Mouse (Mus musculus): ENCODE measurements around the gene Atcay. TPM values are rescaled to one million over a fixed set of nuclear protein-coding genes. Genes with fewer than 3 reads are reported as not detected.
"Not testable (repeated sequence)": the region's sequence is repeated elsewhere in the genome, so short reads cannot be mapped to it uniquely, and the experiment has no call there.

The Atcay gene
- polyA plus RNA-seq, 1 experiment from 2014 or later = 1.5 TPM

- ATAC-seq; H3K36me3 ChIP-seq (ENCODE audit: control insufficient read depth, insufficient read depth, low read length); H3K9ac ChIP-seq (ENCODE audit: low read depth, low read length); H3K27me3 ChIP-seq (replicated peaks; ENCODE audit: control insufficient read depth, insufficient read depth, low read length); H3K4me2 ChIP-seq (ENCODE audit: low read depth, low read length); H3K4me3 ChIP-seq (ENCODE audit: low read length); H3K9me3 ChIP-seq (ENCODE audit: control insufficient read depth, low read length): not testable (repeated sequence)
- H3K4me1 ChIP-seq (ENCODE audit: control insufficient read depth, insufficient read depth, low read length) = peaks cover 33% of the 10 kb centered on the region
- WGBS = 37% methylated on average over 7 of the region's 14 CpGs
- 0 out of 2 replicates have a peak overlapping the region, but pooled peaks have one; percentile 6 for H3K27ac ChIP-seq (ENCODE audit: low read length)
Measured at GRCm38 (mm10) chr10:81169411-81169900, 61.2 kb downstream of the Atcay start.

GRCm38 (mm10) chr10:81168521-81169244 is 62.0 kb downstream of the Atcay start:
- ATAC-seq = peak; percentile 39
- Histone ChIP-seq H3K9me3 (ENCODE audit: control insufficient read depth, low read length) (no peaks in the 10 kb centered on the region), H3K9ac (ENCODE audit: low read depth, low read length) (peak overlapping the region; percentile 71), H3K27me3 (replicated peaks; ENCODE audit: control insufficient read depth, insufficient read depth, low read length) (no peaks in the 10 kb centered on the region), H3K4me1 (ENCODE audit: control insufficient read depth, insufficient read depth, low read length) (peaks cover 29% of the 10 kb centered on the region), H3K36me3 (ENCODE audit: control insufficient read depth, insufficient read depth, low read length) (peaks cover 3% of the 10 kb centered on the region; the same call in 1 of the 2 replicates), H3K27ac (ENCODE audit: low read length) (peak overlapping the region; percentile 84), H3K4me2 (ENCODE audit: low read depth, low read length) (peak overlapping the region; percentile 81), H3K4me3 (ENCODE audit: low read length) (peak overlapping the region; percentile 55)
- WGBS = 2% methylated on average over 29 of the region's 29 CpGs

GRCm38 (mm10) chr10:81168087-81168431 is 62.6 kb downstream of the Atcay start:
- no peaks in the 10 kb centered on the region for H3K9me3 ChIP-seq (ENCODE audit: control insufficient read depth, low read length)
- H3K27ac ChIP-seq (ENCODE audit: low read length) = peak overlapping the region; percentile 84
- ATAC-seq = peak; percentile 65
- H3K4me3 ChIP-seq (ENCODE audit: low read length) = peak overlapping the region; percentile 55
- peak overlapping the region; percentile 81 for H3K4me2 ChIP-seq (ENCODE audit: low read depth, low read length)
- peak overlapping the region; percentile 71 for H3K9ac ChIP-seq (ENCODE audit: low read depth, low read length)
- peaks cover 3% of the 10 kb centered on the region; the same call in 1 of the 2 replicates for H3K36me3 ChIP-seq (ENCODE audit: control insufficient read depth, insufficient read depth, low read length)
- peaks cover 23% of the 10 kb centered on the region for H3K4me1 ChIP-seq (ENCODE audit: control insufficient read depth, insufficient read depth, low read length)
- no peaks in the 10 kb centered on the region for H3K27me3 ChIP-seq (replicated peaks; ENCODE audit: control insufficient read depth, insufficient read depth, low read length)
- WGBS = 5% methylated on average over 5 of the region's 5 CpGs

GRCm38 (mm10) chr10:81167200-81168086 is 63.2 kb downstream of the Atcay start, which contains the start of gene Pias4:
Pias4 (minus strand) TSS chr10:81167923.
- peaks cover 27% of the 10 kb centered on the region for H3K4me1 ChIP-seq (ENCODE audit: control insufficient read depth, insufficient read depth, low read length)
- peak; percentile 89 for ATAC-seq
- H3K4me3 ChIP-seq (ENCODE audit: low read length) = peak within 1 kb of the TSS; percentile 92
- under 1% methylated on average over 58 of the region's 64 CpGs for WGBS
- H3K27me3 ChIP-seq (replicated peaks; ENCODE audit: control insufficient read depth, insufficient read depth, low read length) = no peaks in the 10 kb centered on the region
- H3K9ac ChIP-seq (ENCODE audit: low read depth, low read length) = peak within 1 kb of the TSS; percentile 88
- peak within 1 kb of the TSS; percentile 81 for H3K4me2 ChIP-seq (ENCODE audit: low read depth, low read length)
- no peaks in the 10 kb centered on the region for H3K9me3 ChIP-seq (ENCODE audit: control insufficient read depth, low read length)
- peaks cover 6% of the 10 kb centered on the region; the same call in 1 of the 2 replicates for H3K36me3 ChIP-seq (ENCODE audit: control insufficient read depth, insufficient read depth, low read length)
- peak within 1 kb of the TSS; percentile 84 for H3K27ac ChIP-seq (ENCODE audit: low read length)

- Histone ChIP-seq H3K36me3 (ENCODE audit: control insufficient read depth, insufficient read depth, low read length) (peaks cover 6% of the 10 kb centered on the region; the same call in 1 of the 2 replicates), H3K27me3 (replicated peaks; ENCODE audit: control insufficient read depth, insufficient read depth, low read length) (no peaks in the 10 kb centered on the region), H3K9me3 (ENCODE audit: control insufficient read depth, low read length) (no peaks in the 10 kb centered on the region), H3K9ac (ENCODE audit: low read depth, low read length) (no peak overlapping the region), H3K4me2 (ENCODE audit: low read depth, low read length) (no peak overlapping the region), H3K27ac (ENCODE audit: low read length) (no peak overlapping the region), H3K4me1 (ENCODE audit: control insufficient read depth, insufficient read depth, low read length) (peaks cover 31% of the 10 kb centered on the region), H3K4me3 (ENCODE audit: low read length) (no peak overlapping the region)
- no peak for ATAC-seq
- WGBS = 73% methylated on average over 8 of the region's 8 CpGs
Measured at GRCm38 (mm10) chr10:81165118-81165517, 65.5 kb downstream of the Atcay start.

- H3K27me3 ChIP-seq (replicated peaks; ENCODE audit: control insufficient read depth, insufficient read depth, low read length) = no peaks in the 10 kb centered on the region
- no peak overlapping the region for H3K4me3 ChIP-seq (ENCODE audit: low read length)
- H3K36me3 ChIP-seq (ENCODE audit: control insufficient read depth, insufficient read depth, low read length) = peaks cover 17% of the 10 kb centered on the region
- ATAC-seq = 0 out of 2 replicates have a peak, but pooled peaks have one; percentile 11
- H3K4me1 ChIP-seq (ENCODE audit: control insufficient read depth, insufficient read depth, low read length) = peaks cover 37% of the 10 kb centered on the region
- H3K4me2 ChIP-seq (ENCODE audit: low read depth, low read length) = no peak overlapping the region
- no peak overlapping the region for H3K9ac ChIP-seq (ENCODE audit: low read depth, low read length)
- H3K9me3 ChIP-seq (ENCODE audit: control insufficient read depth, low read length) = no peaks in the 10 kb centered on the region
- 66% methylated on average over 2 of the region's 2 CpGs for WGBS
- H3K27ac ChIP-seq (ENCODE audit: low read length) = no peak overlapping the region
Measured at GRCm38 (mm10) chr10:81162318-81162652, 68.3 kb downstream of the Atcay start.

GRCm38 (mm10) chr10:81161602-81162317 is 68.9 kb downstream of the Atcay start:
- Histone ChIP-seq H3K27me3 (replicated peaks; ENCODE audit: control insufficient read depth, insufficient read depth, low read length) (no peaks in the 10 kb centered on the region), H3K9ac (ENCODE audit: low read depth, low read length) (no peak overlapping the region), H3K27ac (ENCODE audit: low read length) (no peak overlapping the region), H3K36me3 (ENCODE audit: control insufficient read depth, insufficient read depth, low read length) (peaks cover 22% of the 10 kb centered on the region), H3K9me3 (ENCODE audit: control insufficient read depth, low read length) (no peaks in the 10 kb centered on the region), H3K4me3 (ENCODE audit: low read length) (no peak overlapping the region), H3K4me2 (ENCODE audit: low read depth, low read length) (no peak overlapping the region), H3K4me1 (ENCODE audit: control insufficient read depth, insufficient read depth, low read length) (peaks cover 36% of the 10 kb centered on the region)
- WGBS = 72% methylated on average over 8 of the region's 8 CpGs
- ATAC-seq = no peak

GRCm38 (mm10) chr10:81154736-81155135 is 75.9 kb downstream of the Atcay start:
- Histone ChIP-seq H3K36me3 (ENCODE audit: control insufficient read depth, insufficient read depth, low read length) (peaks cover 43% of the 10 kb centered on the region), H3K9ac (ENCODE audit: low read depth, low read length) (peak overlapping the region; percentile 21; the same call in 1 of the 2 replicates), H3K4me3 (ENCODE audit: low read length) (no peak overlapping the region), H3K27ac (ENCODE audit: low read length) (peak overlapping the region; percentile 18; the same call in 1 of the 2 replicates), H3K4me1 (ENCODE audit: control insufficient read depth, insufficient read depth, low read length) (peaks cover 12% of the 10 kb centered on the region; the same call in 1 of the 2 replicates), H3K9me3 (ENCODE audit: control insufficient read depth, low read length) (no peaks in the 10 kb centered on the region), H3K4me2 (ENCODE audit: low read depth, low read length) (no peak overlapping the region), H3K27me3 (replicated peaks; ENCODE audit: control insufficient read depth, insufficient read depth, low read length) (no peaks in the 10 kb centered on the region)
- ATAC-seq = no peak
- 81% methylated on average over 6 of the region's 6 CpGs for WGBS
